Mouse (Mus musculus) inflammation-experienced regulatory T-cells, adult 6 months (primary cell): ENCODE measurements around the gene Dnajc4. TPM values are rescaled to one million over a fixed set of nuclear protein-coding genes. Genes with fewer than 3 reads are reported as not detected.

Source experiments
- ATAC-seq: one replicate; pipeline ENCODE4 v1.8.0; 2017
- polyA plus RNA-seq, 3 experiments: library from polyadenylated mRNA; unstranded; fragments of 100-300 nt; shearing (Covaris generic); gene quantifications; one replicate each; pipeline ENCODE4 v1.2.1; 2017

The Dnajc4 gene
- polyA plus RNA-seq, 3 experiments from 2014 or later: 34.1 to 59.7 (median 59.0) TPM

- no peak for ATAC-seq
Observed at GRCm38 (mm10) chr19:6947742-6948141, 44.6 kb downstream of the Dnajc4 start.

GRCm38 (mm10) chr19:6943709-6944108, 48.7 kb downstream of the Dnajc4 start:
- ATAC-seq: no peak

- no peak for ATAC-seq
Observed at GRCm38 (mm10) chr19:6942764-6943163, 49.6 kb downstream of the Dnajc4 start.

- peak; percentile 79 for ATAC-seq
Observed at GRCm38 (mm10) chr19:6942249-6942691, 50.1 kb downstream of the Dnajc4 start, which contains the start of gene Gpr137. Gene Gpr137 (minus strand): TSS chr19:6942480.

- ATAC-seq: peak; percentile 71
Observed at GRCm38 (mm10) chr19:6941372-6942248, 50.8 kb downstream of the Dnajc4 start, which contains the start of gene Bad. Gene Bad (plus strand): TSS chr19:6941861.

GRCm38 (mm10) chr19:6940396-6941351, 51.7 kb downstream of the Dnajc4 start:
- ATAC-seq: no peak

GRCm38 (mm10) chr19:6939106-6940002, 53.0 kb downstream of the Dnajc4 start:
- ATAC-seq: no peak

Other genes with a start within 250 kb of the Dnajc4 start
- gene Rps6ka4, start 151.9 kb downstream of the Dnajc4 start, polyA plus RNA-seq: 10 to 100 TPM in 1 of 3 experiments, 1 to 10 TPM in 2; 7.4 to 13.5 (median 8.6) TPM
- gene Ccdc88b, start 134.4 kb downstream of the Dnajc4 start, polyA plus RNA-seq: 1 to 10 TPM; 4.4 to 5.8 (median 4.7) TPM
- gene Trmt112, start 82.9 kb downstream of the Dnajc4 start, polyA plus RNA-seq: 100 to 1,000 TPM; 143 to 219 (median 200) TPM
- gene Prdx5, start 82.5 kb downstream of the Dnajc4 start, polyA plus RNA-seq: 100 to 1,000 TPM; 209 to 245 (median 241) TPM
- gene Esrra, start 70.8 kb downstream of the Dnajc4 start, polyA plus RNA-seq: 1 to 10 TPM; 2.3 to 4.4 (median 4.2) TPM
- under 1 TPM in 1 of 3 experiments, not detected in 2; 0.59 TPM for gene Catsperz, start 67.2 kb downstream of the Dnajc4 start, polyA plus RNA-seq
- gene Kcnk4, start 58.1 kb downstream of the Dnajc4 start, polyA plus RNA-seq: not detected
- gene Bad, start 50.7 kb downstream of the Dnajc4 start, polyA plus RNA-seq: 10 to 100 TPM; 42.9 to 55.0 (median 47.6) TPM
- gene Gpr137, start 50.1 kb downstream of the Dnajc4 start, polyA plus RNA-seq: 10 to 100 TPM in 1 of 3 experiments, 1 to 10 TPM in 2; 4.6 to 13.0 (median 9.1) TPM
- gene Ppp1r14b, start 17.6 kb downstream of the Dnajc4 start, polyA plus RNA-seq: 10 to 100 TPM; 18.2 to 35.2 (median 29.7) TPM
- gene Plcb3, start 16.1 kb downstream of the Dnajc4 start, polyA plus RNA-seq: 1 to 10 TPM; 2.8 to 4.3 (median 3.6) TPM
- gene Fkbp2, start 12.1 kb downstream of the Dnajc4 start, polyA plus RNA-seq: 100 to 1,000 TPM in 1 of 3 experiments, 10 to 100 TPM in 2; 44.0 to 102 (median 47.1) TPM
- 1 to 10 TPM; 2.5 to 3.6 (median 3.5) TPM for gene Vegfb, start 4.9 kb downstream of the Dnajc4 start, polyA plus RNA-seq
- 10 to 100 TPM; 23.7 to 35.3 (median 33.7) TPM for gene Nudt22, start 3.5 kb upstream of the Dnajc4 start, polyA plus RNA-seq
- gene Trpt1, start 3.6 kb upstream of the Dnajc4 start, polyA plus RNA-seq: 10 to 100 TPM in 1 of 3 experiments, 1 to 10 TPM in 2; 6.4 to 12.8 (median 8.2) TPM
- gene Fermt3, start 26.9 kb upstream of the Dnajc4 start, polyA plus RNA-seq: 100 to 1,000 TPM; 253 to 288 (median 257) TPM
- gene Stip1, start 47.4 kb upstream of the Dnajc4 start, polyA plus RNA-seq: 100 to 1,000 TPM; 104 to 160 (median 120) TPM
- 1 to 10 TPM in 2 of 3 experiments, under 1 TPM in 1; 0.99 to 3.1 (median 1.8) TPM for gene Macrod1, start 64.2 kb upstream of the Dnajc4 start, polyA plus RNA-seq
- under 1 TPM in 1 of 3 experiments, not detected in 2; 0.20 TPM for gene Flrt1, start 113.2 kb upstream of the Dnajc4 start, polyA plus RNA-seq
- gene Otub1, start 213.7 kb upstream of the Dnajc4 start, polyA plus RNA-seq: 100 to 1,000 TPM; 164 to 183 (median 169) TPM
- 100 to 1,000 TPM; 284 to 445 (median 299) TPM for gene Cox8a, start 225.0 kb upstream of the Dnajc4 start, polyA plus RNA-seq
- gene Naa40, start 248.6 kb upstream of the Dnajc4 start, polyA plus RNA-seq: 10 to 100 TPM; 21.3 to 28.4 (median 27.4) TPM